Mouse (Mus musculus) layer of hippocampus, adult 6 months (tissue): ENCODE data around the gene Ankrd55. TPM values are rescaled to one million over a fixed set of nuclear protein-coding genes. Genes with fewer than 3 reads are reported as not detected.

ENCODE experiments used
- long read RNA-seq, 2 experiments: library from polyadenylated mRNA; unstranded; transcript quantifications; one replicate each; pipeline ENCODE4 v2.0.0; 2019 to 2020
- polyA plus RNA-seq: library from polyadenylated mRNA; unstranded; fragments of <200 nt; fragmentation: Nextera tagmentation; gene quantifications from 2 replicates; pipeline ENCODE4 v1.2.3, GENCODE M21; 2021

The Ankrd55 gene
- 2.7 and 3.1 TPM in 2 replicates for polyA plus RNA-seq
- long read RNA-seq, experiment 1, partial matches to known transcripts, result 1 of 2 reads
- long read RNA-seq, experiment 1, other reads (novel, unspliced or antisense), result 1 of 2 reads
- long read RNA-seq, experiment 2, transcript Ankrd55-201 (11 exons, 2,412 nt), result major isoform, 8 of 13 reads
- long read RNA-seq, experiment 2, partial matches to known transcripts, result 1 of 13 reads
- long read RNA-seq, experiment 2, other reads (novel, unspliced or antisense), result 4 of 13 reads

GRCm38 (mm10) chr13:112288225-112289178 lies at the start of gene Ankrd55:
TSS of gene Ankrd55 (plus strand) at chr13:112288451.

Other genes with a start within 250 kb of the Ankrd55 start
- gene Il6st, start 175.6 kb downstream of the Ankrd55 start, polyA plus RNA-seq, result 6.7 and 12.5 TPM in 2 replicates